Mouse (Mus musculus) MEL (cell line): Measurements from ENCODE around the gene Psen2. TPM values are rescaled to one million over a fixed set of nuclear protein-coding genes. Genes with fewer than 3 reads are reported as not detected.

Source experiments
- DNase-seq: peaks from one replicate; pipeline ENCODE4 v3.0.0; 2011; ENCODE audit warnings: low read depth, low spot score
- H3K27ac ChIP-seq: 2 replicates; pipeline ENCODE4 v1.5.1; 2012; ENCODE audit warnings: low read depth, mild to moderate bottlenecking, control low read depth, low read length, moderate library complexity; ENCODE audit not compliant: control insufficient read depth
- H3K27me3 ChIP-seq, 2 experiments: fragments of 150-350 bp in 1 of 2; sonication (generic) in 1 of 2; 2 replicates each; pipeline ENCODE4 v1.6.1; 2012; ENCODE audit warnings: low read length in 2 of 2, mild to moderate bottlenecking in 2 of 2, improper control_type of control experiment in 1 of 2, moderate library complexity in 1 of 2; ENCODE audit not compliant: insufficient read depth in 2 of 2, control insufficient read depth in 1 of 2
- H3K36me3 ChIP-seq, 2 experiments: 2 replicates each; pipeline ENCODE4 v1.6.1; 2012 to 2014; ENCODE audit warnings: low read length in 2 of 2, improper control_type of control experiment in 1 of 2, inconsistent platforms in 1 of 2, mild to moderate bottlenecking in 1 of 2; ENCODE audit not compliant: insufficient read depth in 2 of 2, control insufficient read depth in 1 of 2
- H3K4me1 ChIP-seq, 2 experiments: fragments of 150-350 bp in 1 of 2; sonication (generic) in 1 of 2; 2 replicates each; pipeline ENCODE4 v1.6.1; 2012; ENCODE audit warnings: low read length in 2 of 2, improper control_type of control experiment in 1 of 2, mild to moderate bottlenecking in 1 of 2; ENCODE audit not compliant: insufficient read depth in 2 of 2, control insufficient read depth in 1 of 2
- H3K4me3 ChIP-seq, 2 experiments: fragments of 150-350 bp in 1 of 2; sonication (generic) in 1 of 2; 2 replicates each; pipeline ENCODE4 v1.5.1; 2012; ENCODE audit warnings: low read depth in 2 of 2, low read length in 2 of 2, mild to moderate bottlenecking in 2 of 2, moderate library complexity in 2 of 2, control low read depth in 1 of 2, improper control_type of control experiment in 1 of 2; ENCODE audit not compliant: control insufficient read depth in 1 of 2, insufficient read depth in 1 of 2
- H3K79me2 ChIP-seq: 2 replicates; pipeline ENCODE4 v1.6.1; 2012; ENCODE audit warnings: mild to moderate bottlenecking, low read length, moderate library complexity; ENCODE audit not compliant: control insufficient read depth, poor library complexity, insufficient read depth
- H3K9ac ChIP-seq: 2 replicates; pipeline ENCODE4 v1.6.1; 2012; ENCODE audit warnings: low read depth, mild to moderate bottlenecking, control low read depth, low read length, moderate library complexity; ENCODE audit not compliant: control insufficient read depth, poor library complexity, severe bottlenecking
- H3K9me3 ChIP-seq: fragments of 150-350 bp; sonication (generic); replicated peaks from 2 replicates; pipeline ENCODE4 v1.6.1; 2012; ENCODE audit warnings: mild to moderate bottlenecking, low read length, improper control_type of control experiment, moderate library complexity; ENCODE audit not compliant: insufficient read depth
- BHLHE40 ChIP-seq: IDR thresholded peaks from 2 replicates; pipeline ENCODE4 v1.6.1; 2012; ENCODE audit warnings: low read depth, mild to moderate bottlenecking, inconsistent platforms, low read length, improper control_type of control experiment, borderline replicate concordance
- CHD2 ChIP-seq: IDR thresholded peaks from 2 replicates; pipeline ENCODE4 v1.6.1; 2011; ENCODE audit warnings: low read length, improper control_type of control experiment
- CTCF ChIP-seq, 3 experiments: IDR thresholded peaks in 2 of 3; conservative IDR thresholded peaks in 1 of 3; 2 replicates each; pipeline ENCODE4 v1.5.1; 2011 to 2012; ENCODE audit warnings: low read length in 3 of 3, low read depth in 2 of 3, mild to moderate bottlenecking in 2 of 3, improper control_type of control experiment in 1 of 3, inconsistent platforms in 1 of 3, mixed read lengths in 1 of 3, moderate library complexity in 1 of 3; ENCODE audit not compliant: control insufficient read depth in 1 of 3, insufficient read depth in 1 of 3, poor library complexity in 1 of 3, severe bottlenecking in 1 of 3
- E2F4 ChIP-seq: IDR thresholded peaks from 2 replicates; pipeline ENCODE4 v1.6.1; 2011; ENCODE audit warnings: low read depth, low read length, improper control_type of control experiment, borderline replicate concordance
- ETS1 ChIP-seq: IDR thresholded peaks from 2 replicates; pipeline ENCODE4 v1.6.1; 2012; ENCODE audit warnings: low read depth, mild to moderate bottlenecking, inconsistent platforms, low read length, improper control_type of control experiment, moderate library complexity
- JUND ChIP-seq: IDR thresholded peaks from 2 replicates; pipeline ENCODE4 v1.6.1; 2011; ENCODE audit warnings: low read depth, mild to moderate bottlenecking, improper control_type of control experiment, low read length
- KAT2A ChIP-seq: conservative IDR thresholded peaks from 2 replicates; pipeline ENCODE4 v1.6.1; 2012; ENCODE audit warnings: low read depth, low read length, improper control_type of control experiment, inconsistent platforms
- POLR2AphosphoS5 ChIP-seq: IDR thresholded peaks from 2 replicates; pipeline ENCODE4 v1.6.1; 2012; ENCODE audit warnings: low read depth, borderline replicate concordance, mild to moderate bottlenecking, inconsistent platforms, low read length, moderate library complexity, mixed read lengths
- RCOR1 ChIP-seq: IDR thresholded peaks from 2 replicates; pipeline ENCODE4 v1.6.1; 2012; ENCODE audit warnings: low read depth, mild to moderate bottlenecking, inconsistent platforms, low read length, improper control_type of control experiment
- SIN3A ChIP-seq: IDR thresholded peaks from 2 replicates; pipeline ENCODE4 v1.6.1; 2012; ENCODE audit warnings: low read length, improper control_type of control experiment, inconsistent platforms
- SMC3 ChIP-seq: IDR thresholded peaks from 2 replicates; pipeline ENCODE4 v1.6.1; 2011; ENCODE audit warnings: low read depth, low read length, improper control_type of control experiment
- TCF12 ChIP-seq: IDR thresholded peaks from 2 replicates; pipeline ENCODE4 v1.6.1; 2014; ENCODE audit warnings: low read depth, mild to moderate bottlenecking, inconsistent platforms, low read length, improper control_type of control experiment, moderate library complexity
- USF1 ChIP-seq: IDR thresholded peaks from 2 replicates; pipeline ENCODE4 v1.6.1; 2014; ENCODE audit warnings: low read depth, mild to moderate bottlenecking, inconsistent platforms, low read length, improper control_type of control experiment, moderate library complexity
- ZC3H11A ChIP-seq: IDR thresholded peaks from 2 replicates; pipeline ENCODE4 v1.6.1; 2012; ENCODE audit warnings: low read depth, mild to moderate bottlenecking, inconsistent platforms, low read length, improper control_type of control experiment
- ZKSCAN1 ChIP-seq: IDR thresholded peaks from 2 replicates; pipeline ENCODE4 v1.6.1; 2012; ENCODE audit warnings: low read depth, mild to moderate bottlenecking, inconsistent platforms, low read length, improper control_type of control experiment, moderate library complexity
- polyA plus RNA-seq, 2 experiments: library from polyadenylated mRNA; stranded (reverse) in 1 of 2; unstranded in 1 of 2; fragments of >175 nt in 1 of 2; fragments of >200 nt in 1 of 2; gene quantifications; 2 replicates each; pipeline versions ENCODE4 v1.2.1 to v1.2.4; 2012; ENCODE audit warnings: low replicate concordance in 2 of 2, low read depth in 1 of 2; ENCODE audit not compliant: insufficient read length in 2 of 2, insufficient read depth in 1 of 2, missing spikeins in 1 of 2
- total RNA-seq: library from RNA; depleted of rRNA; stranded (reverse); fragments of 300-350 nt; gene quantifications from 2 replicates; pipeline ENCODE4 v1.2.3, GENCODE M21; 2012

Gene Psen2
- total and polyA plus RNA-seq, 3 experiments = 35.0 to 39.2 TPM; not detected in 1

GRCm38 (mm10) chr1:180269033-180269432 lies 5.8 kb upstream of the Psen2 start:
- no peak overlapping the region for H3K4me3 ChIP-seq
- H3K36me3 ChIP-seq = peaks cover 0 to 15% of the 10 kb centered on the region in 2 experiments; a peak in 2 of 4 replicates
- no peaks in the 10 kb centered on the region for H3K79me2 ChIP-seq
- no peaks in the 10 kb centered on the region for H3K9me3 ChIP-seq
- TF ChIP-seq CHD2 = no peak
- TF ChIP-seq BHLHE40 = no peak
- no peak for TF ChIP-seq SIN3A
- no peak for TF ChIP-seq JUND
- TF ChIP-seq SMC3 = no peak
- TF ChIP-seq TCF12 = no peak
- TF ChIP-seq ETS1 = no peak
- TF ChIP-seq, all 39 proteins: peak for 0
- H3K27ac ChIP-seq = no peak overlapping the region
- DNase-seq = no peak
- no peaks in the 10 kb centered on the region for H3K27me3 ChIP-seq
- H3K9ac ChIP-seq = no peak overlapping the region
- H3K4me1 ChIP-seq = peaks cover 0 to 15% of the 10 kb centered on the region in 2 experiments; a peak in 2 of 4 replicates

- DNase-seq = peak; percentile 87
- Histone ChIP-seq H3K9me3 (no peaks in the 10 kb centered on the region), H3K27ac (no peak overlapping the region), H3K36me3 (peaks cover 0 to 19% of the 10 kb centered on the region in 2 experiments; a peak in 2 of 4 replicates), H3K4me1 (peaks cover 0 to 19% of the 10 kb centered on the region in 2 experiments; a peak in 3 of 4 replicates), H3K9ac (peak overlapping the region; percentile 39; the same call in 1 of the 2 replicates), H3K79me2 (no peaks in the 10 kb centered on the region), H3K27me3 (no peaks in the 10 kb centered on the region), H3K4me3 (no peak overlapping the region)
- TF ChIP-seq JUND (no peak), ZKSCAN1 (no peak), SMC3 (peak; percentile 100), USF1 (no peak), E2F4 (no peak), ZC3H11A (peak; percentile 100), POLR2AphosphoS5 (no peak), SIN3A (peak; percentile 38), CTCF (IDR thresholded peaks at IDR 0.05 in 2 of 3, conservative IDR thresholded peaks at IDR 0.05 in 1 of 3; ENCODE audit: control insufficient read depth in 1 of 3, insufficient read depth in 1 of 3, low read depth in 2 of 3, low read length in 3 of 3, poor library complexity in 1 of 3, severe bottlenecking in 1 of 3) (peak in 2 of 3 experiments; percentile 81 to 97; a peak in 5 of 6 replicates)
These were observed 5.2 kb upstream of the Psen2 start for GRCm38 (mm10) chr1:180268249-180269031.

GRCm38 (mm10) chr1:180267151-180267550 lies 3.9 kb upstream of the Psen2 start:
- no peak overlapping the region for H3K4me3 ChIP-seq
- peaks cover 0 to 30% of the 10 kb centered on the region in 2 experiments; a peak in 2 of 4 replicates for H3K36me3 ChIP-seq
- no peak for TF ChIP-seq RCOR1
- no peak for TF ChIP-seq ETS1
- TF ChIP-seq KAT2A = no peak
- no peak for TF ChIP-seq BHLHE40
- no peak for TF ChIP-seq CHD2
- no peak for TF ChIP-seq ZC3H11A
- TF ChIP-seq, all 39 proteins: peak for 0
- Histone ChIP-seq H3K4me1 (peaks cover 5 to 24% of the 10 kb centered on the region in 2 experiments), H3K9me3 (no peaks in the 10 kb centered on the region), H3K27me3 (no peaks in the 10 kb centered on the region), H3K9ac (no peak overlapping the region), H3K27ac (no peak overlapping the region), H3K79me2 (no peaks in the 10 kb centered on the region)
- no peak for DNase-seq
